Mouse (Mus musculus) Muller cell, postnatal 12 days (primary cell): ENCODE data around the gene Adipoq.
"Not testable (repeated sequence)": the region's sequence is repeated elsewhere in the genome, so short reads cannot be mapped to it uniquely, and the experiment has no call there.

Source experiments
- DNase-seq: peaks from one replicate; pipeline ENCODE4 v3.0.0-alpha.2; 2015; ENCODE audit errors: inconsistent ontology term

Gene Adipoq

DNA sequence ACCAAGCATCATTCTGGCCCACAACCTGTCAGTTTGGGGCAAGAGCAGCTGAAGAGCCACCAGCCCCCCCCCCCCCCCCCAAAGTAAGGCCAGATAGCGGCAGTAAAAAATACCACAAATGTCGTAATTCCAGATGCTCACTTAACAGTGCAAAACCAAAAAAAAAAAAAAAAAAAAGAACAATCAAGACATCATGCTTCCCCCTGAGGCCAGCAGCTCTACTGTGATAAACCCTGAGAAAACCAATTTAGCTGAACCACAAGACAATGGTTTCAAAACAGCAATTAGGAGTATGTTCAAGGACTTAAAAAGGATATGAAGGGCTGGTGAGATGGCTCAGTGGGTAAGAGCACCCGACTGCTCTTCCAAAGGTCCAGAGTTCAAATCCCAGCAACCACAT, 15.8 kb downstream of the Adipoq start:
- no peak for DNase-seq

DNA sequence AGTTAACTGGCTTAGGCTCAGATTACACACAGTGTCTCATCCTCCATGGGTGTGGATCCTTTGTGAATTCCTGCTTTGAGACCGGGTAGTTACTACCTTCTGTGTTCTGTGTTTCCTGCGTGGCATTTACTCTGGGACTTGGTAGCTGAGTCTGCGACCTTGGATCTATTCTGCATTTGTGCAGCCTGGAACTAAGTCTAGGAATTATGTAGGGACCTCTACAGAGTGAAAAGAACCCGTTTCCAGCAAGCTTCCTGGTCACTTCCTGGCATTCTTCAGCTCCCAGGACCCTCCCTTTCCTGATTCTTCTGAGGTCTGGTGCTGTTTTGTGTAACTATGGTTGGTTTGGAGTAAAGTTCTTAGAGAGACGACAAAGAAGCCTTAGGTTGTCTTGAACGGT, 18.1 kb downstream of the Adipoq start:
- DNase-seq, result no peak

DNA sequence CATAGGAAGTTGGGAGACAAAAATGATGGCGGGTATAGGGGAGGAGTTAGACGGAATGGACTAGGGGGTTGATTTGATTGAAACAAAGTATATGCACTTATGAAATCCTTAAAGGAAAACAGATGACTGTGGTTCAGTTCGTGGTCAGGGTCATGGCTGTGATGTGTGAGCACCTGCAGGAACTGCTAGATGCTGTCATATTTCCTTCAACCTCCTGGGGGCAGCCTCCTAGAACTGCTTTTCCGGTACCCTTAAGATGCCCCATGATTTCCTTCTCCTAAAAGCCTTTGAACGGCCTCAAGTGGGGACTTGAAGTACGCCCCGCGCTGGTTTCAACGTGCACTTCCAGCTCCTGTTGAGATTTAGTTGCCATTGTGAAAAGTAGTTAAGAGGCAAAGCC, 19.1 kb downstream of the Adipoq start:
- DNase-seq, result no peak

DNA sequence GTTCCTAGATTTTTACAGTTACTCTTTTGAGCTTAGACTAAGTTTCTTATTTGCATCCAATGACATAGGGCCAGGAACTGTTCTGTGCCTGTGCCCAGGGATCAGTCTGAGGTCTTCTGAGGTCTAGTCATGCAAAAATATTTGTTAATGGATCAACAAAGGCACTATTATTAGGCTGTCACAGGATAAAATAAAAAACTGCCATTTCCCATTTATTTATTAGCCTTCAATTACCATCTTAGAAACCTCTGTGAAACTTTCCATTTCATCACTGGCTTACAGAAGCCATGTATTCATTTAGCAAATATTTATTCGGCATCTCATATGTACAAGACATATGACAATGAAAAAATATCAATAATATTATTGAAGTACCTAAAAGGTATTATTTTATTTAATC, 20.3 kb downstream of the Adipoq start:
- DNase-seq, result peak; percentile 79

DNA sequence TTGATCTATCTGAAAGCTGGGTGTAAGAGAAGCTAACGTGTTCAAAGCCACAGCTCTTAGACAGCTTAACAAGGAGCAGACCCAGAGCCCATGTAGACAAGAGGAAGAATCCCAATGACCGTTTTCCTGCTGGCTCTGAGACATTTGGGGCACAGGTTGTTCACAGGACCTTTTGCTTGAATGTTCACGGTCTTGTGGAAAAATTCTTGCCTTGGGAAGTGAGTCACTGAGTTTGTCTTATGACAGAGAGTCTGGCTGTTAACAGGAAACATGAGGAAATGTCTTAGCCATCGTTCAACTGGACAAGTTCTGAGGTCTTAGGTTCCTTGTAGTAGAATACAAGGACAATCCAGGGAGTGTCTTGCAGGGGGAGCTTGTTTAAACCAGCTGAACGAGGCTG, 20.7 kb downstream of the Adipoq start:
- DNase-seq, result peak; percentile 60

DNA sequence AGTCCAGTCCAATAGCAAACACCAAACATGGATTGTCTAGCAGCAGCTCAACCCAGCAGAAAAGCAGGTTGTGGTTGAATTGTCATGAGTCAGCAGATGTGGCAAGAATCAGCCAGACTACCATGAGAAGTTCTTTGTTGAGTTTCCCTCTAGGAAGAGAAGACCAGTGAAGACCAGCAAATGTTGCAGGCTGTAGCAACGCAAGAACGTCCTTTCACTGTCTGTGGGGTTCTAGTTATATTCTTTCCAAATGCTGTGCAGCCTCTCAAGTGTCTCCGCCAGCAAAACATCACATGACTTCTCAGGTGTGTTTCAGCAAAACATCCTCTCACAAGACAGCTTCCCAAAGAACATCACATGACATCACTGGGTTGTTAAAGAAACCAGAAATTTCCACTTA, 24.5 kb downstream of the Adipoq start:
- DNase-seq, result no peak

DNA sequence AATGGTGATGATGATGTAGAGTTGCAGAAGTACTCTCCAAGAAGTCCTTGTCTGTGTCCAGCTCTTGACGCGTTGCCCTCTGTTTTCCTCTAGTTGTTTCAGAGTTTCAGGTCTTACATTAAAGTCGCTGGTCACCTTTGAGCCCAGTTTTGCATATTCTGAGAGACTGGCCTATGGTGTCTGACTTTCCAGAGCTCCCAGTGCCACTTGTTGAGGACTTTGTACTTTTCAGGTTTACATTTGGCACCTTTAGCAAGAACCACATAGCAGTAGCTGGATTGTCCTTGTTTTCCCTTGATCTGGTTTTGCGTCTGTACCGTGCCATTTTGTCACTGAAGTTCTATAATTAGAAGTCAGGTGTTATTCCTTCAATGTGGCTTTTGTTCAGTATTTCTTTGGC, 27.6 kb downstream of the Adipoq start:
- no peak for DNase-seq

DNA sequence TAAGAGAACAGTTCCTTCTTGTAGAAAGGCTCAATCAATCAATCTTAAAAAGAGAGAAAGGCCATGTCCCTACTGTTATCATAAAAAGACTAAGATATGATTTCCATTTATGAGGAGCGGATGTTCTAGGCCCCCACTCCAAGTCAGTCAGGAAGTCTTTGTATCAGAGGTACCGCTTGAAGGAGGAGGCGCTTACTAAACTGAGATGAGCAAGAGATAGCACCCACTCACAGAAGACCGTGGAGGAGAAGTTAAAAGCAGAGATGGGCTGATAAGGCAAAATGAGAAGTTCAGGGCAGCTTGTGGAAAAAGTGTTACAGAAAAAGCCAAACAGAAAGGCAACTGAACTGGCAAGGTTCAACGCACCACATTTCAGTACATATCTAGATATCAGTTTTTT, 28.5 kb downstream of the Adipoq start:
- DNase-seq, result no peak

DNA sequence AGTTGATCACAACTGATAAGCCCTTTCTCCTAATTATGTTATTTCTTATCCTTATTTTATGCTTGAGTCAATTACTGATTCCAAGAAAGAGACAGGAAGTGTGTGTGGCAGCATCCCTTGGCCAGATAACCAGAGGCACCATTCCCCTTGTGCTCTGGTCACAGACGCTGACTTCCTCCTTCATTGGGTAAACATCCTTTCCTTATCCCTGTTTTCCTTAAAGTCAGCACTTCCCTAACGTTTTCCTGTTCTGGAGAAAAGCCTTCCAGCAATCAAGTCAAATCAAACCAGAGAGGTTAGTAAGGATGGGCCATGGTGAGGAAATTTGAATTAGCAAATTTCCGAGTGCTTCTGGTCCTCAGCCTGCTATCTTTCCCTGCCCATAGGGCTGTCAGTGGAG, 29.6 kb downstream of the Adipoq start:
- DNase-seq, result no peak

DNA sequence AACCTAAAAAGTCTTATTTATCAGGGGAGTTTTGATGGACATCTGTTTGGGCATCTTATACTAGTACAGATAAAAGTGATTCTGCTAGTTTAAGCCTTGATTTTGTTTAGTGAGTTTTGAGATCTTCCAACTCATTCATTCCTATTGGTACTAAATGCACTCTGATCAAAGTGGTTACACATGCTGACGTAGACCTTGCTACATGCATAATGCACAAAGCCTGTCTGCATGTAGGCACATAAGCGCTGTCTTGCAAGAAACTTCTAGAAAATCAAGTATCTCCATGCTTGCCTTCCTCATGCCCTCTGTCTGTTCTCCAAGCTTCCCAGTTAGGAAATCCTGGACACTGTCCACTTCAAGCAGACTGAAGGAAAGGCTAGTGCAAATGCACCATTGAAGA, 31.5 kb downstream of the Adipoq start:
- no peak for DNase-seq

DNA sequence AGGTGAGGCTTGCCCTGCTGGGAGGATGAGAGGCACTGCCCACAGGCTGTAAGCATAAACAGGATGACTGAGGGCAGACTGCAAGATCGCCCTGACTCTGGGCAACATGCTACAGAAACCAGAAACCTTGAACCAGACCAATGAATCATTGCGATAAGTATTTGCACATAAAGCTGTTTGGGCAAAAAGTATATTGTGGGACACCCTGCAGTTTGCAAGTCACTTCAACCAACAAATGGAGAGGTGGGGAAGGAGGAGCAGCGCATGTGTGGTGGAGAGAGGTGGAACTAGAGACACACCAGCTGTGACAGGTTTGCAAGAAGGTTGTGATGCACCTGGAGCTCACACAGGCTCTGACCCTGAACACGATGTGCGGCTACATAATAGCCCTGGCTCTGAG, 32.5 kb downstream of the Adipoq start:
- DNase-seq, result no peak

DNA sequence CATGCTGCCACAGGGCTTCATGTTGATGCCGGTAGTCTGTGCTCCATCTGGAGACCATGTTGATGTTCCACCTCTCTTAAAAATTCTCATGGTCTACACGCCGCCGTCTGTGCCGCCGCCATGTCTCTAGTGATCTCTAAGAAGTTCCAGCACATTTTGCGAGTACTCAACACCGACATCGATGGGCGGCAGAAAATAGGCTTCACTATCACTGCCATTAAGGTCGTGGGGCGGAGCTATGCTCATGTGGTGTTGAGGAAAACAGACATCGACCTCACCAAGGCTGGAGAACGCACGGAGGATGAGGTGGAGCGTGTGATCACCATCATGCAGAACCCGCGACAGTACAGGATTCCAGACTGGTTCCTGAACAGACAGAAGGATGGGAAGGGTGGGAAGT, 33.1 kb downstream of the Adipoq start:
- not testable (repeated sequence) for DNase-seq

DNA sequence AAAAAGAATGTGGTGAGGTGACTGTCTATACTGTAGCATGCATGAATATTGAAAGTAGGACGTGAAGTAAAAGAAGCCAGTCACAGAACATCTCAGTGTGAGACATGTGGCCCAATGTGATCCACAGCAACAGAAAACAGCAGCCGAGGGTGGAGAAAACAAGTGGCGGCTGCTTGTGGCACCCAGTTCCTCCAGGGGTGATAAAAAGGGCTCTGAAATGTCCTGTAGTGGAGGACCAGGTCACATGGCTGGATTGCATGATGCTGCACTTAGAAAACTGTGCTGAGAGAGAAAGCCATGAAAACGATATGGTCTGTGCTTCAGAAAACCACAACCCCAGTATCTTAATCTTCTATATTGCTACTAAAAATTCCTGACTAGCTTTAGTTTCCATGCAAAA, 34.7 kb downstream of the Adipoq start:
- no peak for DNase-seq

DNA sequence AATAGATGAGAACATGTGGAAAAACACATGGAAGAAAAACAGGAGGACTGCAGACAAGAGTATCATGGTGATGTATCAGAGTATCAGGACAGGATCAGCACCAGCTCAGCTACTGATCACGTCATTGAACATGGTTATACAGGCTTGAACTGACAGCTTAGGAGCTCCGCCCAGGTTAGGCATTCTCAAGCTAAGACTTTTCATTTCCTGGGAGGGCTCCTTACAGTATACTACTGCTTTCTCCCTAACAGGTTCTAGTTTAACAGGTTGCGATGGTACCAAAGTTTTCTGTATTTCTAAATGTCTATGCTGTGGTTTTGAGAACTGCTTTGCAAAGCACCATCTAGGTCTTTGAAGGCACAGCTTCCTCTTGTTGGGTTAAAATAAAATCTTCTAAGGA, 35.2 kb downstream of the Adipoq start:
- DNase-seq, result no peak

DNA sequence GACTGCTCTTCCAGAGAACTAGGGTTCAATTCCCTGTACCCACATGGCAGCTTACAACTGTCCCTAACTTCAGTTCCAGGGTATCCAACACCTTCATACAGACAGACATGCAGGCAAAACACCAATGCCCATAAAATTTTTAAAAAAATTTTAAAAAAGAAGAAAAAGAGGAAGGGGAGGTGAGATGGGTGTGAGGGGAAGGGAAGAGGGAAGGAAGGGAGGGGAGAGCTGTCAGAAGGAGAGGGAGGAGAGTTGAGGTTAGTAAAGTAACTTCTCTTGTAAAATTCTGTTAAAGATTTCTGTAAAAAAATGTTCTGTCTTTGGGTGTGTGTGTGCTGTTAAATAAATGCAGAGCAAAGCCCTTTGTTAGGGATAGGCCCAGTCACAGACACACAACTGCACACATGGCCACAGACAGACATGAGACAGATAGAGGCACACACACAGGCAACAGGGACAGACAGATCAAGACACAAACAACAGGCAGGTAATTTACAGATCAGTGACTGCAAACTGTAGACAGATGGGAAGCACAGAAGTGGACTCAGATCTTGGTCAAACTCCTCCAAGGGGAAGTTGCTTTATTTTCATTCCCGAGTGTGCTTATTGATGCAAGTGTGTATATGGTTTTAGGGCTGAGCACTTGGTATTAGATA, 35.7 kb downstream of the Adipoq start:
- no peak for DNase-seq

DNA sequence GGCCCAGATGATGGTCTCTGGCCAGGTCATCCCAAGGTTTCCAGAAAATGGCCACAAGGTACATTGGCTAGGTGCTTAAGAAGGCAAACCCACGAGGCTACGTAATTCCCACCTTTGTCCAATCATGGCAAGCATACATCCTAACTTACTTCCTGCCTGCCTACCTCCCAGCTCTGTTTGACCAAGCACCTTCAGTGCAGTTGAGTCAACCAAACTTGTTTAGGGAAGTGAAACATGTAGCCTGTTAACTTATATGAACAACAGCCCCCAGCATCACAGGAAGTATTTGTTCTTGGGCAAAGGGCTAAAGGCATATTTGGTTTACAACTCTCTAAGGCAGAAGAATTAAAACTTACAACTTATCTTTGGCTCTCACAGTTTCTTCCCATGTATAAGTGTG, 39.5 kb downstream of the Adipoq start:
- no peak for DNase-seq

DNA sequence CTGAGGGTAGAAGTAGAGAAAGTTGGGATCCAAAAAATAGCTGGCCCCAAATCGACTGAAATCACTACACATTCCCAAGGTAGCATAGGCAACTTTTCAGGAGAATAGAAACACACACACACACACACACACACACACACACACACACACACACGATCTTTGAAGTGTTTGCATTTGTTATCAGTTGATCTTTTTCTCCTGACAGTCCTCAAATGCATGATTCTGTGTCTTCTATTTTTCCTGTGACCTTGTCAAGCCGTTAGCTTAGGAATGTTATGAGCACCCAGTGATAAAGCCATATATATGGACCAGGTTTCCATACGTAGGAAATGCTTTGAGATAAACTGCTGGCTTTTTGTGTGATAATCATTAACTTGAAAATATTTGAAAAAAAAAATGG, 40.1 kb downstream of the Adipoq start:
- no peak for DNase-seq

DNA sequence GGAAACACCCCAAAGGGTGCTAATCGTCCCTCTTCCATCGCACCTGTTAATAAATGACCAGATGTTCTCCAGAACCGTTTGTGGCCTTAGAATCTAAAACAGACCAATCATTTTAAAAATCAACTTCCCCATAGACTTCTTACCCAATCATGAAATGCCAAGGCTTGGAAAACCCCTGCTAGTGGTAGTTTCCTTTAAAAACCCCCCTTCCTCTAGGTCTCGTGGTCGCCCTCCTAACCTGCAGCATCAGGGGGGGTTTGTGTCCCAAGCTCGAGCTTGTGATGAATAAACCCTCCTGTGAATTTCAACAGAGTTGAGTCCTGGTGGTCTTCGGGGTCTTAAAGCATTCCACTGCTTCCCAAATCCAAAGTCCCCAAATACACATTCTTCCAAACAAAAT, 41.6 kb downstream of the Adipoq start:
- no peak for DNase-seq

DNA sequence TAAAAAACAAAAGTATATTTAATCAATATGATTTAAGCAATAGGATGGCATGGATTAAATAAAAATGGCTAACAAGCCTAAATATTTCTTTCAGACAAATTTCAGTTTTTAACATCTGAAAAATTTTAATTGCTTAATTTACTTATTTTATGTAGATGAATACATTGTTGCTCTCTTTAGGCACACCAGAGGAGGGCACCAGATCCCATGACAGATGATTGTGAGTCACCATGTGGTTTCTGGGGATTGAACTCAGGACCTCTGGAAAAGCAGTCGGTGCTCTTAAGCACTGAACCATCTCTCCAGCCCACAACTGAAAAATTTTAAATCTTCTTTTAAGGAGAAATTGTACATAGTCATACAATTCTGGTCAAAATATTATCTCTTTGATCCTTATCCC, 43.3 kb downstream of the Adipoq start:
- no peak for DNase-seq

DNA sequence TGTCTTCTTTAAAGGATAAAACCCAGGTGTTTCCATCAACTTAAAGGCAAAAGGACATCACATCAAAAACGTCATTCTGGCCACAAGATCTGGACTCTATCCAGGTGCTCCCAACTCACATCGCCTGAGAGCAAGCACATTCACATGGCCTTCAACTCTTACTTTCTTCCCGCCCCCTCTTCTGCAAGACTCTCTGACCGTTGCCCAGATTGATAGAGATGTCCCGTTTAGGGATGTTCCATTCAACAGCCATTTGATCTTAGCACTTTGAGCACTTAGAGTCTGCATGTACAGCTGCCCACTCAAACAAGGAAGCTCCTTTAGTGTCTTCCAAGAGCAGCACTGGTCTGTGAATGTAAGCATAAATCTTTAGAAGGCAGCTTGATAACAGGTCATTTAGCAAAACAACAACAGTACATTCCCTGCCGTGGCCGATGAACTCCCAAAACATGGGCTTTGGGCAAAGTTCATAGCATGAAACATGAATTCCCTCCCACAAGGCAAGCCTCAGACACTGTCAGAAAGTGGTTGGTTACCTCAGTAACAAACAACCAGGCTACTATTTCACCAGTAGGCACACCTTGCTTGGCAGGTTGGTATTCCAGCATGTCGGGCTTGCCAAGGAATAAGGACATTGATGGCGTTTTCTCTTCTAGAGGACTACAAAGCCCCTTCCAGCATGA, 45.4 kb downstream of the Adipoq start:
- DNase-seq, result no peak

DNA sequence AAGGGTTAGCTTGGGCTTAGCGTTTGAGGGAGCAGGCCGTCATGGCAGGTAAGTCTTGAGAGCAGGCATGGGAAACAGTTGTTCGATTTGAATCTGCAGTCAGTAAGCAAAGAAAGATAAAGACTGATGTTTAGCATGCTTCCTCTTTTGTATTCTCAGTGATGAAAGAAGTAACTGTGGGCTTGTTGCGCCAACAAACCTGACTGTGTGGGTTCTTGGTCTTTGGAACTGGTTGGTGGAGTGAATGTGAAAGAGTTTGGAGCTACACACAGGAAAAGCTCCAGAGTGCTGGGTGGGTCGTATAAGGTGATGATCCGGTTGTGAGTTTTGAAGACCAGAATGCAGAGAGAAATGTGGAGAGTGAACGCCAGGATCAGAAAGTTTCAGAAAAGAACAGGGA, 49.3 kb downstream of the Adipoq start:
- DNase-seq, result no peak

DNA sequence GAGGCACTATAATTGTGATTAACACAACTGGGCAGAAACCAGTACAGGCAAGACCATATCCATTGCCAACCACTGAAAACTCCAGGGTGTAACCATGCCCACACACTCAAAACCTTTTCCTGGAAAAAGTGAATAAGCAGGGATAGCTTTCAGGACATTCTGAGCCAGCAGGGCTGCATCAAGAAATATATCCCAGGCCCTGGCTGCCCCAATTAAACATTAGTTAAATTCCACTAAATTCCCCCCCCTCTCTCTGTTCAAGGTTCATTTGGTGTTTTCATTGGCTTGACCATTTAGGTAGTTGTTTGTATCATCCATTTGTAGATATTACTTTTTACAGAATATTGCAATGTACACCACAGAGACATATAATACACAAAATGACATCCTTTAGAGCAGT, 50.0 kb downstream of the Adipoq start:
- peak; percentile 37 for DNase-seq

DNA sequence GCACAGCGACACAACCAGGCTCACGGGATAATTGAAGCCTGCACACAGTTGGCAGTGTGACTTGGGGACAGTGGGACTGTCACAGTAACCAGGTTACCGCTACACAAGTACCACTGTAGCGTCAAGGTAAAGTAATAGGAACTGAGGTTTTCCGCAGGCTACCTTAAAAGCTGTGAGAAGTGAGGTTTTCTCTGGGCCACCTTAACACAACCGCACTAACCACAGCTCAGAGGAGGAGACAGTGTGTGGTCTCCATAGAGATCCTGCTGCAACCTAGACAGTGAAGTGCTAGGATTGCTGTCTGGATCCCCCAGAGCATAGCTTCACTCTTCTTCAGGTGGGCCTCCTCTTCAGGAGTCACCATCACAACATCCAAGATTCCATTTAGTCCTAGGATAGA, 50.5 kb downstream of the Adipoq start:
- DNase-seq, result no peak

DNA sequence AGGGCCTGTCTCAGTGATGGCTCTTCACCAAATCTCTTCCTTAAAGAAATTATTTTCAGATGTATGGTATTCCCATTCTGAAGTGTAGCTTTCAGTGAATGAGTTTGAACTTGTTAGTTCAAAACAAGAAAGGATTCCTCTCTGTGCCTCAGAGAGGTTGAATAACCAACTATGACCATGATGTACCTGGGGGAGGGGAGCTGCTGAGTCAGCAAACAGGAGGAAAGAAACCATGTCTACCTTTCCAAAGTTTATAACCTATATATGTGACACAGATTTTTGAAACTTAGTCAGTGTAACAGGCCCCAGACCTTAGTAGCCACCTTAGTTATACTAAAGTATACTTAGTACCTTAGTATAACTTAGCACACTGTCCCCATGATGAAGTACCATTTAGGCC, 55.2 kb downstream of the Adipoq start:
- no peak for DNase-seq
